Mouse (Mus musculus) left cerebral cortex, adult 8-10 months (tissue): ENCODE results near the gene Sardh. TPM values are rescaled to one million over a fixed set of nuclear protein-coding genes. Genes with fewer than 3 reads are reported as not detected.
A peak's percentile ranks its signal among the peaks of the same experiment; 100 is the strongest.

ENCODE experiments used
- DNase-seq, 2 experiments: peaks; one replicate each; pipeline ENCODE4 v3.0.0; 2022; ENCODE audit warnings: low spot score in 2 of 2
- total RNA-seq, 4 experiments: library from RNA; stranded (reverse); gene quantifications; 2 replicates each; pipeline ENCODE4 v1.2.4; 2022

Sardh gene
- 10 to 100 TPM in 1 of 4 experiments, 1 to 10 TPM in 3; 8.0 to 12.6 (median 9.3) TPM for total RNA-seq

GRCm38 (mm10) chr2:27248211-27248610, at the start of gene Sardh:
Sardh (minus strand) TSS chr2:27248337.
- DNase-seq = no peak

- DNase-seq = no peak
Observed at GRCm38 (mm10) chr2:27296656-27297406, 48.7 kb upstream of the Sardh start.

GRCm38 (mm10) chr2:27294777-27295176, 46.6 kb upstream of the Sardh start:
- DNase-seq = no peak

GRCm38 (mm10) chr2:27289019-27289418, 40.9 kb upstream of the Sardh start:
- DNase-seq = peak; percentile 36 to 60

GRCm38 (mm10) chr2:27286971-27287710, 39.0 kb upstream of the Sardh start:
- DNase-seq = no peak

GRCm38 (mm10) chr2:27284441-27284840, 36.3 kb upstream of the Sardh start:
- no peak for DNase-seq

GRCm38 (mm10) chr2:27281771-27282170, 33.6 kb upstream of the Sardh start:
- no peak for DNase-seq

GRCm38 (mm10) chr2:27280920-27281611, 32.9 kb upstream of the Sardh start:
- peak in 1 of 2 experiments; percentile 63 for DNase-seq

- no peak for DNase-seq
Observed at GRCm38 (mm10) chr2:27278859-27279258, 30.7 kb upstream of the Sardh start.

GRCm38 (mm10) chr2:27268325-27268724, 20.2 kb upstream of the Sardh start:
- DNase-seq = no peak

- DNase-seq = no peak
Observed at GRCm38 (mm10) chr2:27265819-27266218, 17.7 kb upstream of the Sardh start.

- DNase-seq = no peak
Observed at GRCm38 (mm10) chr2:27262984-27263383, 14.8 kb upstream of the Sardh start.

GRCm38 (mm10) chr2:27251434-27251833, 3.3 kb upstream of the Sardh start:
- no peak for DNase-seq

- DNase-seq = no peak
Observed at GRCm38 (mm10) chr2:27247487-27247863, 662 bp downstream of the Sardh start.

GRCm38 (mm10) chr2:27246712-27247486, 1.2 kb downstream of the Sardh start:
- peak in 1 of 2 experiments; percentile 67 for DNase-seq

GRCm38 (mm10) chr2:27245947-27246346, 2.2 kb downstream of the Sardh start:
- no peak for DNase-seq

- no peak for DNase-seq
Observed at GRCm38 (mm10) chr2:27237342-27237741, 10.8 kb downstream of the Sardh start.

- DNase-seq = no peak
Observed at GRCm38 (mm10) chr2:27235729-27236128, 12.4 kb downstream of the Sardh start.

- DNase-seq = peak in 1 of 2 experiments; percentile 86
Observed at GRCm38 (mm10) chr2:27232376-27232775, 15.8 kb downstream of the Sardh start.

- no peak for DNase-seq
Observed at GRCm38 (mm10) chr2:27229481-27230105, 18.5 kb downstream of the Sardh start.
